Mouse (Mus musculus) CH12.LX (cell line): ENCODE data around the gene Scn4a. TPM values are rescaled to one million over a fixed set of nuclear protein-coding genes. Genes with fewer than 3 reads are reported as not detected.

Source experiments
- DNase-seq: peaks from one replicate; pipeline ENCODE4 v3.0.0-alpha.2; 2013; ENCODE audit errors: extremely low read depth
- H3K27ac ChIP-seq: 2 replicates; pipeline ENCODE4 v1.5.1; 2012; ENCODE audit warnings: low read depth, mild to moderate bottlenecking, control low read depth, moderate library complexity; ENCODE audit not compliant: insufficient read depth
- H3K27me3 ChIP-seq: replicated peaks from 2 replicates; pipeline ENCODE3; 2012; ENCODE audit warnings: inconsistent platforms
- H3K36me3 ChIP-seq, 2 experiments: replicated peaks in 1 of 2; 2 replicates each; pipeline versions ENCODE3 to v1.6.1; 2012; ENCODE audit warnings: inconsistent platforms in 1 of 2, low read length in 1 of 2, mild to moderate bottlenecking in 1 of 2, mixed read lengths in 1 of 2, moderate library complexity in 1 of 2; ENCODE audit not compliant: control insufficient read depth in 1 of 2, insufficient read depth in 1 of 2
- H3K4me1 ChIP-seq, 2 experiments: 2 replicates each; pipeline ENCODE4 v1.6.1; 2012; ENCODE audit warnings: inconsistent platforms in 1 of 2, moderate library complexity in 1 of 2; ENCODE audit not compliant: insufficient read depth in 2 of 2, control insufficient read depth in 1 of 2
- H3K4me2 ChIP-seq: 2 replicates; pipeline ENCODE4 v1.6.1; 2012; ENCODE audit warnings: low read depth, mild to moderate bottlenecking, control low read depth; ENCODE audit not compliant: poor library complexity, insufficient read depth, severe bottlenecking
- H3K4me3 ChIP-seq, 3 experiments: fragments of 150-350 bp in 1 of 3; sonication (generic) in 1 of 3; replicated peaks in 1 of 3; 2 replicates each; pipeline versions ENCODE3 to v1.5.1; 2011 to 2012; ENCODE audit warnings: low read depth in 2 of 3, low read length in 2 of 3, mild to moderate bottlenecking in 2 of 3, moderate library complexity in 2 of 3, control low read depth in 1 of 3, improper control_type of control experiment in 1 of 3, inconsistent platforms in 1 of 3, mixed read lengths in 1 of 3; ENCODE audit not compliant: poor library complexity in 1 of 3
- H3K79me2 ChIP-seq: replicated peaks from 2 replicates; pipeline ENCODE4 v1.6.1; 2012; ENCODE audit warnings: mild to moderate bottlenecking, moderate library complexity; ENCODE audit not compliant: control insufficient read depth, poor library complexity, insufficient read depth, severe bottlenecking; ENCODE audit errors: extremely low read depth
- H3K9ac ChIP-seq: 2 replicates; pipeline ENCODE4 v1.6.1; 2012; ENCODE audit warnings: low read depth, mild to moderate bottlenecking, control low read depth, moderate library complexity; ENCODE audit not compliant: insufficient read depth
- H3K9me3 ChIP-seq: replicated peaks from 2 replicates; pipeline ENCODE3; 2012; ENCODE audit warnings: low read length, inconsistent platforms, mixed read lengths
- BHLHE40 ChIP-seq: IDR thresholded peaks from 2 replicates; pipeline ENCODE4 v1.6.1; 2011; ENCODE audit warnings: mild to moderate bottlenecking, low read depth, low read length, improper control_type of control experiment
- CHD1 ChIP-seq: IDR thresholded peaks from 2 replicates; pipeline ENCODE4 v1.6.1; 2012; ENCODE audit warnings: low read depth, low read length, improper control_type of control experiment, inconsistent platforms
- CHD2 ChIP-seq: IDR thresholded peaks from 2 replicates; pipeline ENCODE4 v1.6.1; 2011; ENCODE audit warnings: low read length, improper control_type of control experiment
- E2F4 ChIP-seq: IDR thresholded peaks from 2 replicates; pipeline ENCODE4 v1.6.1; 2011; ENCODE audit warnings: low read depth, low read length, improper control_type of control experiment; ENCODE audit not compliant: insufficient replicate concordance
- ELF1 ChIP-seq: IDR thresholded peaks from 2 replicates; pipeline ENCODE4 v1.6.1; 2014; ENCODE audit warnings: low read depth, mild to moderate bottlenecking, inconsistent platforms, low read length, improper control_type of control experiment
- EP300 ChIP-seq: IDR thresholded peaks from 2 replicates; pipeline ENCODE4 v1.6.1; 2011; ENCODE audit warnings: low read length, improper control_type of control experiment
- ETS1 ChIP-seq: conservative IDR thresholded peaks from 2 replicates; pipeline ENCODE4 v1.6.1; 2012; ENCODE audit warnings: low read depth, mild to moderate bottlenecking, inconsistent platforms, low read length, improper control_type of control experiment, moderate library complexity
- GABPA ChIP-seq: IDR thresholded peaks from 2 replicates; pipeline ENCODE4 v1.6.1; 2012; ENCODE audit warnings: low read depth, low read length, improper control_type of control experiment, inconsistent platforms; ENCODE audit not compliant: insufficient replicate concordance
- HCFC1 ChIP-seq: IDR thresholded peaks from 2 replicates; pipeline ENCODE4 v1.6.1; 2012; ENCODE audit warnings: low read depth, mild to moderate bottlenecking, inconsistent platforms, low read length, improper control_type of control experiment
- IRF4 ChIP-seq: IDR thresholded peaks from 2 replicates; pipeline ENCODE4 v1.6.1; 2014; ENCODE audit warnings: low read depth, mild to moderate bottlenecking, inconsistent platforms, low read length, improper control_type of control experiment
- JUN ChIP-seq: IDR thresholded peaks from 2 replicates; pipeline ENCODE4 v1.6.1; 2011; ENCODE audit warnings: low read depth, mild to moderate bottlenecking, low read length, improper control_type of control experiment, moderate library complexity; ENCODE audit not compliant: insufficient read depth
- MAFK ChIP-seq: IDR thresholded peaks from 2 replicates; pipeline ENCODE4 v1.6.1; 2011; ENCODE audit warnings: low read length, improper control_type of control experiment; ENCODE audit not compliant: insufficient replicate concordance
- MAX ChIP-seq: IDR thresholded peaks from 2 replicates; pipeline ENCODE4 v1.6.1; 2011; ENCODE audit warnings: low read length, improper control_type of control experiment
- MAZ ChIP-seq: IDR thresholded peaks from 2 replicates; pipeline ENCODE4 v1.6.1; 2012; ENCODE audit warnings: low read depth, mild to moderate bottlenecking, inconsistent platforms, low read length, improper control_type of control experiment, moderate library complexity
- MXI1 ChIP-seq: IDR thresholded peaks from 2 replicates; pipeline ENCODE4 v1.6.1; 2011; ENCODE audit warnings: mild to moderate bottlenecking, low read depth, low read length, improper control_type of control experiment
- MYC ChIP-seq: IDR thresholded peaks from 2 replicates; pipeline ENCODE4 v1.6.1; 2011; ENCODE audit warnings: low read depth, mild to moderate bottlenecking, improper control_type of control experiment, low read length
- NELFE ChIP-seq: IDR thresholded peaks from 2 replicates; pipeline ENCODE4 v1.6.1; 2011; ENCODE audit warnings: low read depth, low read length, improper control_type of control experiment
- PAX5 ChIP-seq: IDR thresholded peaks from 2 replicates; pipeline ENCODE4 v1.6.1; 2012; ENCODE audit warnings: low read length, inconsistent platforms, mixed read lengths
- POLR2AphosphoS2 ChIP-seq: IDR thresholded peaks from 2 replicates; pipeline ENCODE4 v1.6.1; 2011; ENCODE audit warnings: low read depth, low read length, improper control_type of control experiment
- RAD21 ChIP-seq: IDR thresholded peaks from 2 replicates; pipeline ENCODE4 v1.6.1; 2011; ENCODE audit warnings: low read depth, mild to moderate bottlenecking, low read length, improper control_type of control experiment, moderate library complexity
- RCOR1 ChIP-seq: conservative IDR thresholded peaks from 2 replicates; pipeline ENCODE4 v1.6.1; 2012; ENCODE audit warnings: low read depth, mild to moderate bottlenecking, inconsistent platforms, low read length, improper control_type of control experiment
- SIN3A ChIP-seq: IDR thresholded peaks from 2 replicates; pipeline ENCODE4 v1.6.1; 2012; ENCODE audit warnings: low read length, improper control_type of control experiment, inconsistent platforms
- SMC3 ChIP-seq: IDR thresholded peaks from 2 replicates; pipeline ENCODE4 v1.6.1; 2011; ENCODE audit warnings: low read depth, low read length, improper control_type of control experiment
- TCF12 ChIP-seq: IDR thresholded peaks from 2 replicates; pipeline ENCODE4 v1.6.1; 2014; ENCODE audit warnings: low read depth, mild to moderate bottlenecking, inconsistent platforms, low read length, improper control_type of control experiment
- UBTF ChIP-seq: IDR thresholded peaks from 2 replicates; pipeline ENCODE4 v1.6.1; 2012; ENCODE audit warnings: low read depth, mild to moderate bottlenecking, inconsistent platforms, low read length, improper control_type of control experiment, moderate library complexity
- USF2 ChIP-seq: conservative IDR thresholded peaks from 2 replicates; pipeline ENCODE4 v1.6.1; 2011; ENCODE audit warnings: low read depth, low read length, improper control_type of control experiment
- ZKSCAN1 ChIP-seq: IDR thresholded peaks from 2 replicates; pipeline ENCODE4 v1.6.1; 2012; ENCODE audit warnings: low read depth, inconsistent platforms, low read length, improper control_type of control experiment, borderline replicate concordance
- ZMIZ1 ChIP-seq: IDR thresholded peaks from 2 replicates; pipeline ENCODE4 v1.6.1; 2012; ENCODE audit warnings: low read depth, mild to moderate bottlenecking, inconsistent platforms, low read length, improper control_type of control experiment
- ZNF384 ChIP-seq: IDR thresholded peaks from 2 replicates; pipeline ENCODE4 v1.6.1; 2012; ENCODE audit warnings: low read depth, low read length, improper control_type of control experiment, inconsistent platforms
- dilution Hi-C: fragments of 300-500 bp; cut with MboI; formaldehyde crosslinking; loops from 2 replicates; pipeline ENCODE4 v1.14.3; 2020; ENCODE audit warnings: low sequenced_read_pairs; ENCODE audit not compliant: extremely low pct_unique_long_range_greater_than_20kb, extremely low pct_ligation_motif_present
- in situ Hi-C: fragments of 300-500 bp; cut with MboI; formaldehyde crosslinking; loops from 3 replicates; pipeline ENCODE4 v1.14.3; 2019; ENCODE audit warnings: low sequenced_read_pairs, low pct_ligation_motif_present, low pct_unique_long_range_greater_than_20kb, mixed read lengths
- polyA plus RNA-seq: library from polyadenylated mRNA; unstranded; fragments of >175 nt; gene quantifications from 2 replicates; pipeline ENCODE4 v1.2.1, GENCODE M21; 2012; ENCODE audit warnings: low read depth; ENCODE audit not compliant: insufficient read length
- total RNA-seq, 2 experiments: library from RNA; depleted of rRNA; stranded (reverse); fragments of 300-350 nt in 1 of 2; fragments of >200 nt in 1 of 2; gene quantifications; 2 replicates each; pipeline ENCODE4 v1.2.3; 2012 to 2014

The Scn4a gene
- total and polyA plus RNA-seq, 3 experiments, result 0.55 to 0.97 (median 0.64) TPM

GRCm38 (mm10) chr11:106392597-106393330 lies 39.7 kb upstream of the Scn4a start:
- Histone ChIP-seq H3K4me2 (no peak overlapping the region), H3K9me3 (no peaks in the 10 kb centered on the region), H3K4me3 (no peak overlapping the region), H3K27me3 (no peaks in the 10 kb centered on the region), H3K4me1 (peaks cover 3 to 23% of the 10 kb centered on the region in 2 experiments; a peak in 2 of 4 replicates), H3K27ac (no peak overlapping the region), H3K79me2 (no peaks in the 10 kb centered on the region), H3K36me3 (peaks cover 37 to 61% of the 10 kb centered on the region in 2 experiments), H3K9ac (no peak overlapping the region)
- dilution Hi-C loops, result no loop called here
- no peak for TF ChIP-seq ZKSCAN1
- TF ChIP-seq UBTF, result no peak
- TF ChIP-seq SIN3A, result no peak
- no peak for TF ChIP-seq E2F4
- in situ Hi-C loops, result loop anchor here (5.0 kb wide), 1 partner anchor 65 kb away; no protein-coding TSS in a partner anchor
- DNase-seq, result no peak

- Histone ChIP-seq H3K4me2 (no peak overlapping the region), H3K36me3 (peaks cover 29 to 50% of the 10 kb centered on the region in 2 experiments), H3K9ac (no peak overlapping the region), H3K79me2 (no peaks in the 10 kb centered on the region; the same call in 1 of the 2 replicates), H3K9me3 (no peaks in the 10 kb centered on the region), H3K4me1 (peaks cover 3 to 24% of the 10 kb centered on the region in 2 experiments; a peak in 2 of 4 replicates), H3K27me3 (no peaks in the 10 kb centered on the region), H3K4me3 (no peak overlapping the region), H3K27ac (no peak overlapping the region)
- in situ Hi-C loops (loop anchor here (5.0 kb wide), 1 partner anchor 64 kb away; no protein-coding TSS in a partner anchor), dilution Hi-C loops (no loop called here)
- DNase-seq, result peak; percentile 89
- TF ChIP-seq SMC3 (peak; percentile 88), NELFE (peak; percentile 63), EP300 (no peak), GABPA (no peak), JUN (no peak), MYC (peak; percentile 61; the same call in 1 of the 2 replicates), BHLHE40 (peak; percentile 62; the same call in 1 of the 2 replicates), ZMIZ1 (peak; percentile 16; the same call in 1 of the 2 replicates), POLR2AphosphoS2 (peak; percentile 51; the same call in 1 of the 2 replicates), CHD2 (no peak), MXI1 (0 out of 2 replicates have a peak, but pooled peaks have one; percentile 27), TCF12 (0 out of 2 replicates have a peak, but pooled peaks have one; percentile 54), ZNF384 (no peak), MAFK (no peak), HCFC1 (no peak), RAD21 (peak; percentile 97), PAX5 (no peak), IRF4 (peak; percentile 69), CHD1 (no peak), ZKSCAN1 (peak; percentile 69), ELF1 (peak; percentile 14; the same call in 1 of the 2 replicates), MAZ (no peak), E2F4 (no peak), SIN3A (no peak), MAX (peak; percentile 61), ETS1 (no peak), RCOR1 (no peak), USF2 (no peak)
Measured at GRCm38 (mm10) chr11:106391546-106392188, 38.6 kb upstream of the Scn4a start.
